Mouse (Mus musculus): ENCODE data around the gene Gm14408. TPM values are rescaled to one million over a fixed set of nuclear protein-coding genes. Genes with fewer than 3 reads are reported as not detected.

Gene Gm14408
- not detected in 2 replicates for polyA plus RNA-seq (2012; rRNA removed)

DNA sequence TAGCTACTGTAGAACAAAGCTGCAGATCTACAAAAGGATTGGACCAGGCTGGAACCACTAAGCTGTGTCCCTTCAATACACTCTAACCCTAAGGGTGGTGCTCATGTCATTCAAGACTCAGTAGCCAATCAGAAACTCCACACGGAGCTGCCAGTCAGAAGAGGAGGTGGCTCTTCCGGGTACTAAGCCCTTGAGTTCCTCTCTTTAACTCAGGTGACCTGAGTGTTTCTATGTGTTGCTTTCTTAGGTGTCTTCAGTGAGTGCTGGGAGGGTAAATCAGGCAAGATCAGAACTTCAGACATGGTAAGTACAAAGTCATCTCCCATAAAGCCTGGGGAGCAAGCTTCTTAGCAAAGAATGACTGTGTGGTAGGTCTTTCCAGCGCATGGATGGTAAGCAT, at the start of gene Gm14408:
Gene Gm14408 (plus strand): TSS at position 301 of the 400 bp plus-strand sequence.

GRCm38 (mm10) chr2:176798312-176798711, 32.6 kb upstream of the Gm14408 start, which contains the start of gene Gm14295:
Gene Gm14295 (plus strand): TSS chr2:176798612.

Other genes starting within 250 kb of the Gm14408 start
- 0.14 TPM in 1 of 2 replicates, not detected in the other for gene Gm14308, start 194.8 kb upstream of the Gm14408 start, polyA plus RNA-seq (2012; rRNA removed)
- 0.27 TPM in 1 of 2 replicates, not detected in the other for gene Zfp973, start 160.6 kb upstream of the Gm14408 start, polyA plus RNA-seq (2012; rRNA removed)
- 0.09 and 0.26 TPM in 2 replicates for gene Gm14305, start 122.8 kb upstream of the Gm14408 start, polyA plus RNA-seq (2012; rRNA removed)
- gene Gm14295, start 32.5 kb upstream of the Gm14408 start, polyA plus RNA-seq (2012; rRNA removed) = 0.13 and 0.32 TPM in 2 replicates
- gene Gm14296, start 96.7 kb downstream of the Gm14408 start, polyA plus RNA-seq (2012; rRNA removed) = 0.05 and 0.13 TPM in 2 replicates
- 0.17 TPM in 1 of 2 replicates, not detected in the other for gene Gm14419, start 169.8 kb downstream of the Gm14408 start, polyA plus RNA-seq (2012; rRNA removed)
- not detected in 2 replicates for gene Gm14401, start 243.2 kb downstream of the Gm14408 start, polyA plus RNA-seq (2012; rRNA removed)

Measured in stomach, adult 2 months (tissue).